Mouse (Mus musculus) forebrain, embryonic 16.5 days (tissue): ENCODE measurements around the gene Slc4a1ap. TPM values are rescaled to one million over a fixed set of nuclear protein-coding genes. Genes with fewer than 3 reads are reported as not detected.

Experiments
- ATAC-seq: fragments of 200-750 bp; cut with Nextera tagmentation; 2 replicates; pipeline ENCODE4 v1.8.0; 2017; ENCODE audit warnings: mild to moderate bottlenecking, moderate library complexity
- H3K27ac ChIP-seq: fragments of 300-500 bp; sonication (generic); 2 replicates; pipeline ENCODE4 v1.5.1; 2014; ENCODE audit warnings: low read length, control low read depth
- H3K27me3 ChIP-seq: fragments of 300-500 bp; sonication (generic); replicated peaks from 2 replicates; pipeline ENCODE4 v1.6.1; 2014; ENCODE audit warnings: low read length; ENCODE audit not compliant: control insufficient read depth, insufficient read depth
- H3K36me3 ChIP-seq: fragments of 300-500 bp; sonication (generic); 2 replicates; pipeline ENCODE4 v1.6.1; 2014; ENCODE audit not compliant: control insufficient read depth, insufficient read depth
- H3K4me1 ChIP-seq: fragments of 300-500 bp; sonication (generic); replicated peaks from 2 replicates; pipeline ENCODE4 v1.6.1; 2014; ENCODE audit warnings: low read length; ENCODE audit not compliant: control insufficient read depth, insufficient read depth
- H3K4me2 ChIP-seq: fragments of 300-500 bp; sonication (generic); 2 replicates; pipeline ENCODE4 v1.6.1; 2014; ENCODE audit warnings: mild to moderate bottlenecking, low read length, control low read depth
- H3K4me3 ChIP-seq: fragments of 300-500 bp; sonication (generic); replicated peaks from 2 replicates; pipeline ENCODE4 v1.5.1; 2014; ENCODE audit warnings: mild to moderate bottlenecking, low read length, control low read depth
- H3K9ac ChIP-seq: fragments of 300-500 bp; sonication (generic); replicated peaks from 2 replicates; pipeline ENCODE4 v1.6.1; 2014; ENCODE audit warnings: low read depth, low read length, control low read depth
- H3K9me3 ChIP-seq: fragments of 300-500 bp; sonication (generic); 2 replicates; pipeline ENCODE4 v1.6.1; 2016; ENCODE audit warnings: low read length; ENCODE audit not compliant: control insufficient read depth
- WGBS: fragments of 180-500 bp; shearing (Covaris S2); extraction: QIAGEN DNeasy Blood & Tissue Kit; methylation state at CpG from one replicate; pipeline ENCODE4 v1.1.7; 2014; 5-methylcytosine and 5-hydroxymethylcytosine counted together
- polyA plus RNA-seq: library from polyadenylated mRNA; unstranded; fragments of >200 nt; fragmentation: Nextera tagmentation; extraction: Ambion mirVana; gene quantifications from 2 replicates; pipeline ENCODE4 v1.2.1, GENCODE M21; 2015

The Slc4a1ap gene
- polyA plus RNA-seq, 1 experiment from 2014 or later: 32.7 TPM

- H3K36me3 ChIP-seq: no peaks in the 10 kb centered on the region
- no peaks in the 10 kb centered on the region for H3K27me3 ChIP-seq
- H3K4me3 ChIP-seq: no peak overlapping the region
- WGBS: 45% methylated on average over 7 of the region's 7 CpGs
- no peak overlapping the region for H3K4me2 ChIP-seq
- no peak overlapping the region for H3K9ac ChIP-seq
- H3K4me1 ChIP-seq: no peaks in the 10 kb centered on the region
- no peak overlapping the region for H3K27ac ChIP-seq
- no peaks in the 10 kb centered on the region for H3K9me3 ChIP-seq
- no peak for ATAC-seq
Observed at GRCm38 (mm10) chr5:31563905-31564304, 37.1 kb downstream of the Slc4a1ap start.

GRCm38 (mm10) chr5:31564976-31565375, 38.2 kb downstream of the Slc4a1ap start:
- no peak for ATAC-seq
- Histone ChIP-seq H3K9ac (no peak overlapping the region), H3K9me3 (no peaks in the 10 kb centered on the region), H3K27me3 (no peaks in the 10 kb centered on the region), H3K4me2 (no peak overlapping the region), H3K4me1 (no peaks in the 10 kb centered on the region), H3K27ac (no peak overlapping the region), H3K4me3 (no peak overlapping the region), H3K36me3 (no peaks in the 10 kb centered on the region)
- 88% methylated on average over 4 of the region's 4 CpGs for WGBS

GRCm38 (mm10) chr5:31566026-31566425, 39.2 kb downstream of the Slc4a1ap start:
- no peaks in the 10 kb centered on the region for H3K36me3 ChIP-seq
- 63% methylated on average over 7 of the region's 7 CpGs for WGBS
- no peak overlapping the region for H3K9ac ChIP-seq
- H3K4me2 ChIP-seq: no peak overlapping the region
- no peak overlapping the region for H3K27ac ChIP-seq
- peaks cover 3% of the 10 kb centered on the region; the same call in 1 of the 2 replicates for H3K4me1 ChIP-seq
- no peak for ATAC-seq
- H3K4me3 ChIP-seq: no peak overlapping the region
- H3K9me3 ChIP-seq: no peaks in the 10 kb centered on the region
- no peaks in the 10 kb centered on the region for H3K27me3 ChIP-seq

GRCm38 (mm10) chr5:31566457-31566856, 39.7 kb downstream of the Slc4a1ap start:
- ATAC-seq: no peak
- Histone ChIP-seq H3K27ac (no peak overlapping the region), H3K4me3 (no peak overlapping the region), H3K9ac (no peak overlapping the region), H3K4me1 (peaks cover 5% of the 10 kb centered on the region; the same call in 1 of the 2 replicates), H3K27me3 (no peaks in the 10 kb centered on the region), H3K4me2 (no peak overlapping the region), H3K9me3 (no peaks in the 10 kb centered on the region), H3K36me3 (no peaks in the 10 kb centered on the region)
- 60% methylated on average over 3 of the region's 3 CpGs for WGBS

- no peak overlapping the region for H3K4me2 ChIP-seq
- no peak overlapping the region for H3K27ac ChIP-seq
- no peaks in the 10 kb centered on the region for H3K27me3 ChIP-seq
- peaks cover 5% of the 10 kb centered on the region; the same call in 1 of the 2 replicates for H3K4me1 ChIP-seq
- no peak overlapping the region for H3K4me3 ChIP-seq
- no peaks in the 10 kb centered on the region for H3K36me3 ChIP-seq
- 76% methylated on average over 5 of the region's 5 CpGs for WGBS
- no peaks in the 10 kb centered on the region for H3K9me3 ChIP-seq
- no peak for ATAC-seq
- H3K9ac ChIP-seq: no peak overlapping the region
Observed at GRCm38 (mm10) chr5:31567951-31568657, 41.3 kb downstream of the Slc4a1ap start.

GRCm38 (mm10) chr5:31571023-31571608, 44.3 kb downstream of the Slc4a1ap start:
- no peak overlapping the region for H3K27ac ChIP-seq
- peak overlapping the region; percentile 34; the same call in 1 of the 2 replicates for H3K4me2 ChIP-seq
- WGBS: 18% methylated on average over 20 of the region's 20 CpGs
- H3K9me3 ChIP-seq: no peaks in the 10 kb centered on the region
- H3K9ac ChIP-seq: no peak overlapping the region
- no peaks in the 10 kb centered on the region for H3K36me3 ChIP-seq
- ATAC-seq: no peak
- no peak overlapping the region for H3K4me3 ChIP-seq
- H3K4me1 ChIP-seq: peaks cover 5% of the 10 kb centered on the region; the same call in 1 of the 2 replicates
- H3K27me3 ChIP-seq: no peaks in the 10 kb centered on the region

- no peak overlapping the region for H3K27ac ChIP-seq
- H3K4me3 ChIP-seq: no peak overlapping the region
- H3K27me3 ChIP-seq: no peaks in the 10 kb centered on the region
- WGBS: 96% methylated on average over 3 of the region's 3 CpGs
- ATAC-seq: no peak
- H3K4me1 ChIP-seq: peaks cover 5% of the 10 kb centered on the region; the same call in 1 of the 2 replicates
- H3K9me3 ChIP-seq: no peaks in the 10 kb centered on the region
- no peak overlapping the region for H3K9ac ChIP-seq
- H3K4me2 ChIP-seq: no peak overlapping the region
- no peaks in the 10 kb centered on the region for H3K36me3 ChIP-seq
Observed at GRCm38 (mm10) chr5:31573722-31574121, 46.9 kb downstream of the Slc4a1ap start.

GRCm38 (mm10) chr5:31576539-31576975, 49.8 kb downstream of the Slc4a1ap start:
- ATAC-seq: no peak
- H3K9ac ChIP-seq: no peak overlapping the region
- no peaks in the 10 kb centered on the region for H3K4me1 ChIP-seq
- no peak overlapping the region for H3K27ac ChIP-seq
- 75% methylated on average over 7 of the region's 7 CpGs for WGBS
- H3K27me3 ChIP-seq: no peaks in the 10 kb centered on the region
- no peaks in the 10 kb centered on the region for H3K36me3 ChIP-seq
- H3K4me3 ChIP-seq: no peak overlapping the region
- H3K9me3 ChIP-seq: no peaks in the 10 kb centered on the region
- no peak overlapping the region for H3K4me2 ChIP-seq

- H3K36me3 ChIP-seq: no peaks in the 10 kb centered on the region
- no peak overlapping the region for H3K4me2 ChIP-seq
- ATAC-seq: no peak
- no peak overlapping the region for H3K27ac ChIP-seq
- H3K9ac ChIP-seq: no peak overlapping the region
- H3K4me1 ChIP-seq: no peaks in the 10 kb centered on the region
- no peaks in the 10 kb centered on the region for H3K9me3 ChIP-seq
- WGBS: 77% methylated on average over 6 of the region's 6 CpGs
- H3K27me3 ChIP-seq: no peaks in the 10 kb centered on the region
- no peak overlapping the region for H3K4me3 ChIP-seq
Observed at GRCm38 (mm10) chr5:31581263-31581662, 54.5 kb downstream of the Slc4a1ap start.
